Mouse (Mus musculus) stomach, postnatal 0 days (tissue): ENCODE data around the gene Rab6b.

Source experiments
- CTCF ChIP-seq: IDR thresholded peaks from 2 replicates; pipeline ENCODE4 v1.5.1; 2016; ENCODE audit warnings: antibody characterized with exemption, low read depth, mild to moderate bottlenecking, moderate library complexity
- EP300 ChIP-seq: optimal IDR thresholded peaks from 2 replicates; pipeline ENCODE3; 2016; ENCODE audit warnings: antibody characterized with exemption

DNA sequence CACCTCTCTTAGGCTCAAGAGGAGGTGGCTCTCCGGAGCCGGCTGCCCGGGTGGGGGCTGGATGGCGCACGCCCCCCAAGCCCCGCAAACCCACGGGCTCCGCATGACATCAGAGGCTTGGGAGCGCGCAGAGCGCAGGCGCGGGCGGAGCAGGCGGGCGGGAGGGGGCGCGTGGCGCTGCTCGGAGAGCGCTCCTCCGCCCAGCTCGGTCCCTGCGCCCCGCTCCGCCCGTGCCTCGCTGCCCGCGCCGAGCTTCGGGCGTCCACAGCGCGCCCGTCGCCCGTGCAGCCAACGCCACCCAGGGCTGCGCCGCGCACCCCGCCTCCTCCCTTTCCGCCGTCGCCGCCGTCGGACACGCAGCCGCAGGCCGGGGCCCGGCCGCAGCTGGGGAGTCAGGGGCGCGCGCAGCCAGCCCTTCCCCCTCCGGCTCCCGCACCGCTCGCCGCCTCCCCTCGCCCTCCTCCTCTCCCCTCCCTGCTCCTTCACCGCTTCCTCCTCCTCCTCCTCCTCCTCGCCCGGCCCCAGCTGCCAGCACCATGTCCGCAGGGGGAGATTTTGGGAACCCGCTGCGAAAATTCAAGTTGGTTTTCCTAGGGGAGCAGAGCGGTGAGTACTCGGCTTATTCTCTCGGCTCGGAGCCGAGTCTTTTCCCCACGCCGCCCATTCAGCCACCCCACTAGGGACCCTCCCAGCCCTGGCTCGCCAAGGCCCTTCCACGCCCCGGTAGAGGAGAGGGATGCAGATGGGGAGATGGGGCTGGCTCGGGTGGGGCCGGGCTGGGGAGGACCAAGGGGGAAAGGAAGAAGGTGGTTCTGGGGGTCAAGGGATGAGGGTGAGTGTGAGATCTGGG is at the start of gene Rab6b:
- TF ChIP-seq CTCF (no peak), EP300 (no peak)
